Mouse (Mus musculus) inflammation-experienced regulatory T-cells, adult 6 months (primary cell): ENCODE results near the gene Slco6c1. TPM values are rescaled to one million over a fixed set of nuclear protein-coding genes. Genes with fewer than 3 reads are reported as not detected.

Experiments used
- ATAC-seq: one replicate; pipeline ENCODE4 v1.8.0; 2017
- polyA plus RNA-seq, 3 experiments: library from polyadenylated mRNA; unstranded; fragments of 100-300 nt; shearing (Covaris generic); gene quantifications; one replicate each; pipeline ENCODE4 v1.2.1; 2017

Gene Slco6c1
- polyA plus RNA-seq = not detected

DNA sequence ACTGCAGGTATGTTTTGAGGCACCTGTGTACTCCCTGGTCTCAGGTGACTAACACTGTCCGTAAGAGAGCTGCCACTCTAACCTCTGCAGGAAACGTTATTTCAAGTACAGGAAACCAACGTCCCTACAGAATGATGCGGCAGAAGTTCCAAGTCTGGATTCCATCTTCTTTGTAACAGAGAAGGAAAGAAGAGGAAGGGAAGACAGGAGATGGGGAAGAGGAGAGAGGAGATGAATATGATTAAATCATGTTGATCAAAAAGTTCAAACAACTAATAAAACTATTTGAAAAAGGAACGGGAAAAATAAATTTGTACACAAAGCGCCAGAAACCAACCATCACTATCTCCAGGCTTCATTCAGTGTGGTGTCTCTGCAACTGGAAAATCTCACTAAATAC is at the start of gene Slco6c1:
TSS of gene Slco6c1 (minus strand) at position 101 of the 400 bp plus-strand sequence.
- ATAC-seq = no peak

DNA sequence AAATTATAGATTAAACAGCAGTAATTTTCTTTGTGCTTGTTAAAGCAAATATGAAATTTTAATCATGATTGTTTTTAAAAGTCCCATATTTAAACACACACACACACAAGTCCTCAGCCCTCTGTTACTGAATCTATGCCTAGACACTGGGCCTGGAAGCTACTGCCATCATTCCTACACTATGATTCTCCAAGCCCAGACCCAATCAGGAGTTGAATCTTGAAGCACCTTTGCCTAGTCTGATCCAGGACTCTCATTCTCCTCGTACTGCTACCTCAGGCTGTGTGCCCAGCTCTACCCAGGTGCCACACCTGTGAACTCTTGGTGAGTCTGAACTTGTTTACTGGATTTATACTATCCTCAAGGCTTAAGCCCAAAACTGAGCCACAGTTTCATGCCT is 89.1 kb downstream of the Slco6c1 start:
- ATAC-seq = no peak

DNA sequence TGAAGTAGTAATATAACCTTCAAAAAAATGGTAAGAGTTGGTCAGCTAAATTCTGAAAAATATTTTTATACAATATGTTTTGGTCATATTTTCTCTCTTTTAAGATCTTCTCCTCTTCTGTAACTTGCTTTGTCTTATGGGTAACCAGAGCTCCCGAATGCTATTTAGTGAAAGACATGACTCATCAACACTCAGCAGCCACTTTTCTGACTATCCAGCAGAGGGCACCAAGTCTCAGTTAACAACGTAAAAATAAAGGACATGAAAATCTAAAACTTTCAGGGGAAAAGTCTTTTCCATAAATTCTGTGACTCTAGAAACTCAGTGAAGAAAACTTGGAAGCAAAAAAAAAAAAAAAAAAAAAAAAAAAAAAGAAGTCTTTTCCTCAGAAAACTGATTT is 89.6 kb downstream of the Slco6c1 start:
- ATAC-seq = no peak

DNA sequence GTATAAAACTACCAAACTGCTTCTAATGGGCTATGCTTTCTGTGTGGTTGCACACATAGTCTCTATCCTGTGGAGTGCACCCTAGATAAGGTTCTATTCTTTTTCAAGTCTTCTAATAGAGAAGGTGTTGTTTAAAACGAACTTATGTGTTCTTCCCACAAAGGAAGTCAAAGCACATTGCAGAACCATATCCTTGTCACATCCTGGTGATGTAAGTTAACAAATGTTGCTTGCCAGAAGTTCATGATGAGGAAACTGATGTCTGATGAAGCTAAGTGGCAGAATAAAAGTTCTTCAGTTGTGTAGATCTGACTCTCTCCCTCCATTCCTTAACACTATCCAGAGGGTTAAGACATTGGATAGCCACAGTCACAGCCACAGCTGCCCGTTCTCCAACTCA is 90.1 kb downstream of the Slco6c1 start:
- no peak for ATAC-seq

DNA sequence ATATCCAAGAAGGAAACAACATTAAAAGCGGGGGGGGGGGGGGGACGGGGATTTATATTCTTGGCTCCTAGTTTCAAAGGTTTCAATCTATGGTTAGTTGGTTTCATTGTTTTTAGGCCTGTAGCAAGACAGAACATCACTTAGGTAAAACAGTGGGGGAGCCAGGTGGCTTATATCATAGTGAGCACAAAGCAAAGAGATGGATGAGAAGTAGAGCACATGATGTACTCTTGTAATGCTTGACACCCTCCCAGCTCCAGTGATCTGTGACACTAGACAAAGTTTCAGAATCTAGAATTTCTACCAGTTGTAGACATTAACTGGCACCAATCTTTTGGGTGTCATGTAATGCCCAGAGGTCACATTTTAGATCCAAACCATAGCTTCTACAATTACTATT is 106.7 kb downstream of the Slco6c1 start:
- no peak for ATAC-seq

DNA sequence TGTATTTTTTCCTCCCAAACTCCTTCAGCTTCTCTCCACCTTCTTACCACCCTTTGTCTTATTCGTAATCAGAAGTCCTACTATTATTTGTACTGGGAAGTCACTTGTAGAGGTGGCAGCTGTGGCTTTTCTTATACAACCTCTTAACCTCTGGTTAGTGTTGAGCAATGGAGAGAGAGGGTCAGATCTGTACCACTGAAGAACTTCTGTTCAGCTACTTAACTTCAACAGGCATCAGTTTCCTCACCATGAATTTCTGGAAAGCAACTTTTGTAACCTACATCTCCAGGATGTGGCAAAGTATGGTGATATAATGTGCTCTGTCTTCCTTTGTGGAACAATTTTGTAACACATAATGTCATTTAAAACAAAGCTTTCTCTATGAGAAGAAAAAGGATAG is 108.7 kb downstream of the Slco6c1 start:
- ATAC-seq = no peak

DNA sequence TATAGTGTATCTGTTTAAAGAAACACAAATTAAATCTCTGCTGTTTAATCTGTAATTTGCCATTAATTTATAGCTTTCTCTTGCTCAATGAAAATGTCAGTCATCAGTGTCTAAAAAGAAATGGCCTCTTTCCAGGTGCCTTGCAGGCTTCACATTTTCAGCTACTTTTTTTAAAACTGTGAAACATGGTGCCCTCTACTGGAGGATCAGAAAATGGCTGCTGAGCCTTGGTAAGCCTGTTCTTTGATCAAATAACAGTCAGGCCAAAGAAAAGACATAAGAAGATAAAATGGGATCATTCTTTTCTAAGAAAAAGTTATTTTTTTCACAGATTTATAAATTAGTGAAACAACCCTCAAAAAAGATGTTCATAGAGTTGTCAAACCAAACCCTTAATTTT is 109.1 kb downstream of the Slco6c1 start:
- ATAC-seq = no peak
